Mouse (Mus musculus) monocyte, adult 2 months (primary cell): Measurements from ENCODE around the gene Gm48551.

Experiments used
- DNase-seq, 2 experiments: peaks; one replicate each; pipeline ENCODE4 v3.0.0; 2022; ENCODE audit warnings: low spot score in 2 of 2, low read depth in 1 of 2

The Gm48551 gene

DNA sequence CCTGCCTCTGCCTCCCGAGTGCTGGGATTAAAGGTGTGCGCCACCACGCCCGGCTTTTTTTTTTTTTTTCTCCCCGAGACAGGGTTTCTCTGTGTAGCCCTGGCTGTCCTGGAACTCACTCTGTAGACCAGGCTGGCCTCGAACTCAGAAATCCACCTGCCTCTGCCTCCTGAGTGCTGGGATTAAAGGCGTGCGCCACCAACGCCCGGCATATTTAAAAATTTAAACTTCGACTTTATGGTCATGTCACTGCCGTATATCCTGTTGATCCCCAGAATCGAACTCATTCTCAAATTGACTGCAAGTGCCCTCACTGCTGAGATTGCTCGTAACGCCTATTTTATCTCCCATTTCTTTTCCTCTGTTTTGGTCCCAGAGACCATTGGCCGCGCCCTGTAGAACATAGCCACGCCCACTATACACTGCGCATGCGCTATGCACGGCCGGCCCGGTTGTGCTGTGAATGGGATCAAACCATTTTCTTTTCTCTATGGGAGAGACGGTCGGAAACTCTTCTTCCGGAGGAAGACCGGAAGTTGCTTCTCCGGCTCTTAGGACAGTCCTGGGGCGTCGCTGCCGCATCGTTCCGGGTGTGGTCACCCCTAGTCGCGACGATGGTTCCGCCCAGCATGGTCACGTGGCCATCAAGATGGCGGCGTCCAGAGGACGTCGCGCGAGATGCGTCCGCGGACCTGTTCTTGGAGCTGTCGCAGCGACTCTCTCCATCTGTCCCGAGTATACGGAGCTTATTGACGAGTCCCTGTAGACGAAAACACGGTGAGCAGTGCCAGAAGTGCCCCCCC is at the start of gene Gm48551, which contains the start of gene Dohh:
TSS of gene Gm48551 (plus strand) at position 665 of the 803 bp plus-strand sequence.
TSS of gene Dohh (plus strand) at position 627 of the 803 bp plus-strand sequence.
- peak; percentile 96 to 97 for DNase-seq

GRCm38 (mm10) chr10:81335393-81336340 is 48.6 kb upstream of the Gm48551 start:
- no peak for DNase-seq

GRCm38 (mm10) chr10:81336558-81336957 is 47.7 kb upstream of the Gm48551 start:
- DNase-seq, result no peak

DNA sequence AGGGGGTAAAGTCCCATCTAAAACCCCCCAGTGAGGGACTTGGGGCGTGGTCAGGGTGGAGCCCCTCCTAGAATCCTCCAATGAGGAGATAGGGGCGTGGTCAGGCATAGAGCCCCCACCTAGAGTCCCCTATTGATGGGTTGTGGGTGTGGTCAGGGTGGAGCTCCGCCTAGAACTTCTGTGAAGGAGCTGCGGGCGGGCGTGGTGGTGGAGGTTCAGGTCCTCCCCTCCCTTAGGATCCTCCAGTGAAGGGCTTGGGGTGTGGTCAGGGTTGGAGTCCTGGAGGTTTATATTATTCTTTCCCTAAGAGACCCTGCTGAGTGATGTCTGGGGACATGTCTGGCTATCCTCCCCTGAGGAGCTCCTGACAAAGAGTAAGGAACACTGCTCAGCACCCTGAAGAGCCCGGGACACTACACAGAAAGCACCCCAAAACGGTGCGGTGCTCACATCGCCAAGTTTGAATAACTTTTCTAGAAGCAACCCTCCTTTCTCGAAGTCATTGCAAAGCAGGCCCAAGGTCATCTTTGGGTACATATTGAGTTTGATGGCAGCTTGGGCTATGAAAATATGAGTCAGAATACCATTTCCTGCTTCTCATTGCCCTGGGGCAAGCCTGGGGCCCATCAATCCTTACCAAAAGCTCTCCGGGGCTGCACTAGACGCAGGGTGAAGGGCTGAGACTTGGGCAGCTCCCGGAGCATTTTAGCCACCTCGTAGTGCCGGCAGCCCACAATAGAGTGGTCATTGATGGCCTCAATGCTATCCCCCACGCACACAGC is 43.5 kb upstream of the Gm48551 start:
- no peak for DNase-seq

GRCm38 (mm10) chr10:81341333-81341949 is 42.8 kb upstream of the Gm48551 start:
- DNase-seq, result peak in 1 of 2 experiments; percentile 58

GRCm38 (mm10) chr10:81342686-81343505 is 41.4 kb upstream of the Gm48551 start, which contains the start of gene Gipc3:
Gene Gipc3 (minus strand): TSS chr10:81343266.
- DNase-seq, result no peak

DNA sequence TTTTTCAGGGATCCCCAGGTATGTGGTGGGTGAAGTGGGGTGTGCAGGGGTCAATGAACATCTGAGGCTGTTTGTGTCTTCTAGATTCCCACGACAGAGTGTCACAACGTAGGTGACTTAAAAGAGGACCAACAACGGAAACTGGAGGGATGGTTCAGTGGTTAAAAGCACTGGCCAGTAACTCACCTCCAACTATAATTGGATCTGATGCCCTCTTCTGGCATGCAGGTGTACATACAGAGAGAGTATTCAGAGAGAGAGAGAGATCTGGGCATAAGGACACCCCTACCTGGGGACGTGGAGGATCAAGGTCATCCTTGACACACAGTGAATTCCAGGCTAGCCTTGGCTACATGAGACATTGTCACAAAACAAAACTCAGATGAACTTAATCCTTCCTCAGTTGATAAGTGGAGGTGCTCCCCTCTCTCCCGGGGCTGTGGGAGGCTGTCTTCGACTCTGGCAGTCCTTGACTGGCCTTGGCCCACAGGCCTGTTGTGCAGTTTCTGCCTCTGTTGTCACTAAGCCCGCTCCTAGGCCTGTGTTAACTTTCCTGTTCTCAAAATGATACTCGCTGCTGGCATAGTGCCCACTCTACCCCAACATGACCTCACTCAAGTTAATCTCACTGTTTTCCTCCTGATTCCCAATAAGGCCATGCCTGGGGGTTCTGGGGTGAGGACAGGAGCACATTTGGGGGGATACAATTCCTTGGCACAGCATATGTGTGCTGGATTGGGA is 39.7 kb upstream of the Gm48551 start:
- DNase-seq, result no peak

- DNase-seq, result no peak
These were observed 39.1 kb upstream of the Gm48551 start for GRCm38 (mm10) chr10:81345162-81345534.

- no peak for DNase-seq
These were observed 37.7 kb upstream of the Gm48551 start for GRCm38 (mm10) chr10:81346453-81347067.

GRCm38 (mm10) chr10:81349146-81349545 is 35.1 kb upstream of the Gm48551 start:
- no peak for DNase-seq

GRCm38 (mm10) chr10:81349961-81350350 is 34.3 kb upstream of the Gm48551 start:
- DNase-seq, result no peak

DNA sequence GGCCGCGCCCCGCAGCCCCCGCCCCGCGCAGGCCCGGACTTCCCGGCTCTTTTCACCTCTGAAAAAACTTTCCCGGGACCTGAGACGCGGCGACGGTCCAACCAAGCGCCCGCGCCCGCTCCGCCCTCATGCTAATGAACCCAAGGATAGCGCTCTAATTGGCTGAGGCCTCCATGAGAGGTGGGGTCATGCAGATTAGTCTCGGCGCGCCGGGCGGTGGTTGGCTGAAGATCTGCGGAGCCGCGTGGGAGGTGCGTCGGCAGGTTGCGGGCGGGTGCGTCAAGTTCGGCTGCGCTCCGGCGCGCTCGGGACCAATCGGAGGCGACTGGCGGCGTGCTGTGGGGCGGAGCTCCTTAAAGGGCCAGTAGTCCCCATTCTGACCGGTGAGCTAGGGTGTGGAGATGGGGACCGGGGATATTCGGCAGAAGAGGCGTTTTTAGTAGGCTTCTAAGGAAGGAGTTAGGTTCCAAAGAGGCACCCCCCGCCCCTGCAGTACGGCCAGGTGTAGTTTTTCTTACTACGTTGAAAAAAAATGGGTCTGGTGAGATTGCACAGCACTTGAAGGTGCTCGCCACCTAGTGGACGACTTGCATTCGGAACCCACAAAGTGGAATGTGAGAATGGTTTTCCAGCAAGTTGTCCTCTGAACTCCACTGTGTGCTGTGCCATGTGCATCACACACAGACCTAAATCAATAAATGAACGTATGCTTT is 33.8 kb upstream of the Gm48551 start, which contains the start of gene Hmg20b:
TSS of gene Hmg20b (minus strand) at position 130 of the 713 bp plus-strand sequence.
- peak; percentile 97 to 98 for DNase-seq

DNA sequence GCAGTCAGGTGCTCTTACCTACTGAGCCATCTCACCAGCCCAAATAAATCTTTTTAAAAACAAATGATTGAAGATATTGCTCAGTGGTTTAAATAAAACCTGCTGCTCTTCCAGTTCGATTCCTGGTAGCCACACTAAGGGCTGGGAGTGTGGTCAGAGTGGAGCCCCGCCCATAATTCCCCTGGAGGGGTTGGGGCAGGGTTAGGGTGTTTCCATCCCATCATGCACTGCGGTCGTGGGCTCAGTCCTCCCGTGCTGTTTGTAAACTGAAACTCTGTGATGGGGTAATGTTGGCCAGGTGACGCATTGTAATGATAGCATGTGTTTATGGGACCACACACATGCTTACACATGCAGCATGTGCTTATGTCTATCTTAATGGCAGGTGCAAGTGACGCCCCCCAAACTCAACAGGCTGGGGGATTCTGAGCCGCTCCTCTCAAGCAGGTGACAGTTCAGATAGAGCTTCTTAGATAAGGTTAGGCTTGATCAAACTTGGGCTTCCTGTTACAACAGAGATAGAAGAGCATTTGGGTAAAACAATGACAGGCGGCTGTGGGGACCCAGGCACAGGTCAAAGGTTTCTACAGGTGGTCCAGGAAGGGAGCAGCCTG is 32.5 kb upstream of the Gm48551 start:
- DNase-seq, result no peak

- no peak for DNase-seq
These were observed 29.4 kb upstream of the Gm48551 start for GRCm38 (mm10) chr10:81354738-81355477.

- no peak for DNase-seq
These were observed 28.7 kb upstream of the Gm48551 start for GRCm38 (mm10) chr10:81355533-81355932.

DNA sequence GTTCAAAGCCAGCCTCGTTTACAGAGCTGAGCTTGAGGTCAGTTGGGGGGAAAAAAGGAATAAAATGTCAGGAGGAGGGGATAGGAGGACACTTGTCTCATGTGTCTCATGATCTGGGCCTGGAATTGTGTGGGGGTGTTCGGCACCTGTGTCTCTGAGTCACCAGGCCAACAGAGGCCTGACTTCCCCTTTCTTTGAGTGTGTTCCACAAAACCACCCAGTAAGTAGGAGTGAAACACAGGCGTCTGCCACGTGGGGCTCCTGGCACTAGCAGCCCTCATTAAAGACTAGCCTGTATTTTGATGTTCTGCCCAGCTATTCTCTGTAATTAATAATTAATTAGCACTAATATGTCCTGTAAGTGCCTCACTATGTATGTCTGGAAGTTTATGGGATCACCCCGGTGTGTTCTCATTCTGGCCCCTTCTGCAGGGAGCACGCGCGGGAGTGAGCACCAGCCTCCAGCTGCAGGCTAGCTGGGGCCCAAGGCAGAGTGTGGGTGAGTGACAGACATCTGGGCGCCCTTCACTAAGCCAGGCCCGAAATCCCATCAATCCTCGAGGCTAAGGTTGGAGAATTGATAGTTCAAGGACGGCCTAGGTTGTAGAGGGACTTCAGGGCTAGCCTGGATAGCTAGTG is 27.8 kb upstream of the Gm48551 start:
- DNase-seq, result peak; percentile 47 to 60
